Mouse (Mus musculus): ENCODE measurements around the gene Surf1.

GRCm38 (mm10) chr2:26943253-26943652 lies 26.9 kb upstream of the Surf1 start:
- TF ChIP-seq CTCF (IDR thresholded peaks at IDR 0.05; ENCODE audit: low read depth) (no peak), EP300 (IDR thresholded peaks at IDR 0.05; ENCODE audit: low read depth) (no peak)
